Mouse (Mus musculus) CH12.LX (cell line): ENCODE results near the gene Hist1h2ab. TPM values are rescaled to one million over a fixed set of nuclear protein-coding genes. Genes with fewer than 3 reads are reported as not detected.
A peak's percentile ranks its signal among the peaks of the same experiment; 100 is the strongest.
"Not testable (repeated sequence)": the region's sequence is repeated elsewhere in the genome, so short reads cannot be mapped to it uniquely, and the experiment has no call there.

Source experiments
- DNase-seq: peaks from one replicate; pipeline ENCODE4 v3.0.0-alpha.2; 2013; ENCODE audit errors: extremely low read depth
- H3K27ac ChIP-seq: 2 replicates; pipeline ENCODE4 v1.5.1; 2012; ENCODE audit warnings: low read depth, mild to moderate bottlenecking, control low read depth, moderate library complexity; ENCODE audit not compliant: insufficient read depth
- H3K27me3 ChIP-seq: replicated peaks from 2 replicates; pipeline ENCODE3; 2012; ENCODE audit warnings: inconsistent platforms
- H3K36me3 ChIP-seq, 2 experiments: replicated peaks in 1 of 2; 2 replicates each; pipeline versions ENCODE3 to v1.6.1; 2012; ENCODE audit warnings: inconsistent platforms in 1 of 2, low read length in 1 of 2, mild to moderate bottlenecking in 1 of 2, mixed read lengths in 1 of 2, moderate library complexity in 1 of 2; ENCODE audit not compliant: control insufficient read depth in 1 of 2, insufficient read depth in 1 of 2
- H3K4me1 ChIP-seq, 2 experiments: 2 replicates each; pipeline ENCODE4 v1.6.1; 2012; ENCODE audit warnings: inconsistent platforms in 1 of 2, moderate library complexity in 1 of 2; ENCODE audit not compliant: insufficient read depth in 2 of 2, control insufficient read depth in 1 of 2
- H3K4me2 ChIP-seq: 2 replicates; pipeline ENCODE4 v1.6.1; 2012; ENCODE audit warnings: low read depth, mild to moderate bottlenecking, control low read depth; ENCODE audit not compliant: poor library complexity, insufficient read depth, severe bottlenecking
- H3K4me3 ChIP-seq, 3 experiments: fragments of 150-350 bp in 1 of 3; sonication (generic) in 1 of 3; replicated peaks in 1 of 3; 2 replicates each; pipeline versions ENCODE3 to v1.5.1; 2011 to 2012; ENCODE audit warnings: low read depth in 2 of 3, low read length in 2 of 3, mild to moderate bottlenecking in 2 of 3, moderate library complexity in 2 of 3, control low read depth in 1 of 3, improper control_type of control experiment in 1 of 3, inconsistent platforms in 1 of 3, mixed read lengths in 1 of 3; ENCODE audit not compliant: poor library complexity in 1 of 3
- H3K79me2 ChIP-seq: replicated peaks from 2 replicates; pipeline ENCODE4 v1.6.1; 2012; ENCODE audit warnings: mild to moderate bottlenecking, moderate library complexity; ENCODE audit not compliant: control insufficient read depth, poor library complexity, insufficient read depth, severe bottlenecking; ENCODE audit errors: extremely low read depth
- H3K9ac ChIP-seq: 2 replicates; pipeline ENCODE4 v1.6.1; 2012; ENCODE audit warnings: low read depth, mild to moderate bottlenecking, control low read depth, moderate library complexity; ENCODE audit not compliant: insufficient read depth
- H3K9me3 ChIP-seq: replicated peaks from 2 replicates; pipeline ENCODE3; 2012; ENCODE audit warnings: low read length, inconsistent platforms, mixed read lengths
- BHLHE40 ChIP-seq: IDR thresholded peaks from 2 replicates; pipeline ENCODE4 v1.6.1; 2011; ENCODE audit warnings: mild to moderate bottlenecking, low read depth, low read length, improper control_type of control experiment
- CHD2 ChIP-seq: IDR thresholded peaks from 2 replicates; pipeline ENCODE4 v1.6.1; 2011; ENCODE audit warnings: low read length, improper control_type of control experiment
- ETS1 ChIP-seq: conservative IDR thresholded peaks from 2 replicates; pipeline ENCODE4 v1.6.1; 2012; ENCODE audit warnings: low read depth, mild to moderate bottlenecking, inconsistent platforms, low read length, improper control_type of control experiment, moderate library complexity
- HCFC1 ChIP-seq: IDR thresholded peaks from 2 replicates; pipeline ENCODE4 v1.6.1; 2012; ENCODE audit warnings: low read depth, mild to moderate bottlenecking, inconsistent platforms, low read length, improper control_type of control experiment
- NELFE ChIP-seq: IDR thresholded peaks from 2 replicates; pipeline ENCODE4 v1.6.1; 2011; ENCODE audit warnings: low read depth, low read length, improper control_type of control experiment
- POLR2A ChIP-seq: IDR thresholded peaks from 2 replicates; pipeline ENCODE4 v1.6.1; 2011; ENCODE audit warnings: low read depth, mild to moderate bottlenecking, improper control_type of control experiment, low read length
- POLR2AphosphoS2 ChIP-seq: IDR thresholded peaks from 2 replicates; pipeline ENCODE4 v1.6.1; 2011; ENCODE audit warnings: low read depth, low read length, improper control_type of control experiment
- SIN3A ChIP-seq: IDR thresholded peaks from 2 replicates; pipeline ENCODE4 v1.6.1; 2012; ENCODE audit warnings: low read length, improper control_type of control experiment, inconsistent platforms
- TBP ChIP-seq: conservative IDR thresholded peaks from 2 replicates; pipeline ENCODE4 v1.6.1; 2011; ENCODE audit warnings: low read depth, low read length, improper control_type of control experiment
- TCF12 ChIP-seq: IDR thresholded peaks from 2 replicates; pipeline ENCODE4 v1.6.1; 2014; ENCODE audit warnings: low read depth, mild to moderate bottlenecking, inconsistent platforms, low read length, improper control_type of control experiment
- UBTF ChIP-seq: IDR thresholded peaks from 2 replicates; pipeline ENCODE4 v1.6.1; 2012; ENCODE audit warnings: low read depth, mild to moderate bottlenecking, inconsistent platforms, low read length, improper control_type of control experiment, moderate library complexity
- ZMIZ1 ChIP-seq: IDR thresholded peaks from 2 replicates; pipeline ENCODE4 v1.6.1; 2012; ENCODE audit warnings: low read depth, mild to moderate bottlenecking, inconsistent platforms, low read length, improper control_type of control experiment
- dilution Hi-C: fragments of 300-500 bp; cut with MboI; formaldehyde crosslinking; loops from 2 replicates; pipeline ENCODE4 v1.14.3; 2020; ENCODE audit warnings: low sequenced_read_pairs; ENCODE audit not compliant: extremely low pct_unique_long_range_greater_than_20kb, extremely low pct_ligation_motif_present
- in situ Hi-C: fragments of 300-500 bp; cut with MboI; formaldehyde crosslinking; loops from 3 replicates; pipeline ENCODE4 v1.14.3; 2019; ENCODE audit warnings: low sequenced_read_pairs, low pct_ligation_motif_present, low pct_unique_long_range_greater_than_20kb, mixed read lengths
- polyA plus RNA-seq: library from polyadenylated mRNA; unstranded; fragments of >175 nt; gene quantifications from 2 replicates; pipeline ENCODE4 v1.2.1, GENCODE M21; 2012; ENCODE audit warnings: low read depth; ENCODE audit not compliant: insufficient read length
- total RNA-seq, 2 experiments: library from RNA; depleted of rRNA; stranded (reverse); fragments of 300-350 nt in 1 of 2; fragments of >200 nt in 1 of 2; gene quantifications; 2 replicates each; pipeline ENCODE4 v1.2.3; 2012 to 2014

Gene Hist1h2ab
- total RNA-seq (2012; rRNA removed), result 1,936 and 2,243 TPM in 2 replicates
- 24.9 and 32.6 TPM in 2 replicates for total RNA-seq (2014; rRNA removed)
- 2.9 TPM in 2 replicates for polyA plus RNA-seq

DNA sequence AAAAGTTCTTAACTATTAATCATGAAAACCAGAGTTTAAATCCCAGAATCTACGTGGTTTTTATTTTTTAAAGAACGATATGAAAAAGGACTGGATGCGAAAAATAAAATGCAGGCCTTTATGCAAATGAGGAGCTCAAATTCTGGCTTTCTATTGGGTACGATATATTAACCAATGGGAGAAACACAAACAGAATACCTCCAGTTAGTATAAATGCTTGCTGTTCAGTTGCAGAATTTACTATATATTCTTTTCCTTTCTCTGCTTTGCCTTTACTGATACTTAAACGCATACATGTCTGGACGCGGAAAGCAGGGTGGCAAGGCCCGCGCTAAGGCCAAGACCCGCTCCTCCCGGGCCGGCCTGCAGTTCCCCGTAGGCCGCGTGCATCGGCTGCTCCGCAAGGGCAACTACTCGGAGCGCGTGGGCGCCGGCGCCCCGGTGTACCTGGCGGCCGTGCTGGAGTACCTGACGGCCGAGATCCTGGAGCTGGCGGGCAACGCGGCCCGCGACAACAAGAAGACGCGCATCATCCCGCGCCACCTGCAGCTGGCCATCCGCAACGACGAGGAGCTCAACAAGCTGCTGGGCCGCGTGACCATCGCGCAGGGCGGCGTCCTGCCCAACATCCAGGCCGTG lies at the start of gene Hist1h2ab:
TSS of gene Hist1h2ab (plus strand) at position 288 of the 639 bp plus-strand sequence.
- H3K36me3 ChIP-seq, H3K9me3 ChIP-seq, H3K27me3 ChIP-seq, H3K79me2 ChIP-seq, dilution Hi-C loops: not testable (repeated sequence)
- Histone ChIP-seq H3K9ac (peak within 1 kb of the TSS; percentile 84), H3K4me1 (peaks cover 0 to 34% of the 10 kb centered on the region in 2 experiments; a peak in 2 of 4 replicates), H3K4me2 (peak within 1 kb of the TSS; percentile 70; the same call in 1 of the 2 replicates), H3K4me3 (peak within 1 kb of the TSS in 2 of 3 experiments; percentile 34 to 40), H3K27ac (peak within 1 kb of the TSS; percentile 95)
- DNase-seq, result peak; percentile 82
- TF ChIP-seq UBTF, result peak; percentile 99
- peak; percentile 86 for TF ChIP-seq CHD2
- TF ChIP-seq TCF12, result peak; percentile 90
- peak; percentile 97 for TF ChIP-seq POLR2AphosphoS2
- TF ChIP-seq HCFC1, result peak; percentile 59
- peak; percentile 99 for TF ChIP-seq ZMIZ1
- 0 out of 2 replicates have a peak, but pooled peaks have one; percentile 76 for TF ChIP-seq SIN3A
- TF ChIP-seq TBP, result peak; percentile 99
- TF ChIP-seq POLR2A, result peak; percentile 99
- TF ChIP-seq NELFE, result peak; percentile 99
- in situ Hi-C loops, result loop anchor here (25.0 kb wide), 1 partner anchor 1714 kb away; the partner anchor contains the start of genes Hist1h2ag, Hist1h2ah, Hist1h2bj and Hist1h2bk

DNA sequence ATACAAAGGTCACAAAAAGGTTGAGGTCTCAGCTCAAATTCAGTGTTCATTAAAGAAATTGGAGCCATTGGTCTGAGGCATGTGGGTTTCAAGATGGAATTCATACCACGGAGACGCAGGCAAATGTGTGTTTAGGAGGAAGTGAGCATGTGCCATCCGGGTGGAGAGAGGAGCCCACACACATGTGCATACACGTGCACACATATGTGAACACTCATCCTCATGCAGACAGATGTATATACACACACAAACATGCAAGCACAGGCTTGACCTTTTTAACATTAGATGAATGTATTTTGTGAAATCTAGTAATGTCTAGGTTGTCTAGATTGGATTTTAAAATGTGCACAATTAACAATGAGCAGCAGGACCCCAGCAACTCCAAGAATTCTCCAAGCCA lies 48.7 kb upstream of the Hist1h2ab start:
- dilution Hi-C loops, result no loop called here
- Histone ChIP-seq H3K9ac (no peak overlapping the region), H3K4me2 (no peak overlapping the region), H3K27me3 (no peaks in the 10 kb centered on the region), H3K4me3 (no peak overlapping the region), H3K4me1 (peaks cover 14 to 74% of the 10 kb centered on the region in 2 experiments), H3K27ac (no peak overlapping the region), H3K79me2 (no peaks in the 10 kb centered on the region), H3K9me3 (no peaks in the 10 kb centered on the region), H3K36me3 (no peaks in the 10 kb centered on the region)
- in situ Hi-C loops, result loop anchor here (5.0 kb wide), 1 partner anchor 35 kb away; the partner anchor contains the start of gene Hist1h1c
- no peak for TF ChIP-seq ETS1
- TF ChIP-seq BHLHE40, result peak; percentile 73
- DNase-seq, result no peak

DNA sequence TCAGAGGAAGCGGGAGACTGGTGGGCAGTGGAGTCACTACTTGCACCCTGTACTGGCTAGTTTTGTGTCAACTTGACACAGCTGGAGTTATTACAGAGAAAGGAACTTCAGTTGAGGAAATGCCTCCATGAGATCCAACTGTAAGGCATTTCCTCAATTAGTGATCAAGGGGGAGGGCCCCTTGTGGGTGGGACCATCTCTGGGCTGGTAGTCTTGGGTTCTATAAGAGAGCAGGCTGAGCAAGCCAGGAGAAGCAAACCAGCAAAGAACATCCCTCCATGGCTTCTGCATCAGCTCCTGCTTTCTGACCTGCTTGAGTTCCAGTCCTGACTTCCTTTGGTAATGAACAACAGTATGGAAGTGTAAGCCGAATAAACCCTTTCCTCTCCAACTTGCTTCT lies 48.1 kb upstream of the Hist1h2ab start:
- H3K9me3 ChIP-seq, H3K4me2 ChIP-seq, H3K27ac ChIP-seq, H3K9ac ChIP-seq, H3K36me3 ChIP-seq, DNase-seq, dilution Hi-C loops, H3K27me3 ChIP-seq, H3K4me3 ChIP-seq, H3K79me2 ChIP-seq: not testable (repeated sequence)
- peaks cover 14 to 75% of the 10 kb centered on the region in 2 experiments for H3K4me1 ChIP-seq
- in situ Hi-C loops, result loop anchor here (5.0 kb wide), 1 partner anchor 34 kb away; the partner anchor contains the start of gene Hist1h1c
